ENCODE assay signal across 20 mouse cellular contexts in genomic region chr14:72998111-72998510, GRCm38 (mm10). TPM values are rescaled to one million over a fixed set of nuclear protein-coding genes. Genes with fewer than 3 reads are reported as not detected.
DNase-seq lines count a peak whose midpoint lies in the region; ATAC-seq lines count a peak whose summit lies in the region.
"Had no signal": no experiment of that assay in that cellular context is flagged by ENCODE, and none has a peak within 500 bp of the region (broad histone marks: within the 10 kb centered on the region; RNA-seq: fewer than 3 reads in every experiment).

No protein-coding gene starts in this region.

- H3K4me2 ChIP-seq in kidney, embryonic 15.5 days = no peak overlapping the region
- no peak overlapping the region for H3K4me2 ChIP-seq in midbrain, embryonic 11.5 days
- H3K4me2 ChIP-seq: embryonic facial prominence, embryonic 15.5 days; forebrain, embryonic 13.5 days; heart, embryonic 12.5 days; liver, embryonic 12.5 days; lung, embryonic 14.5 days; stomach, embryonic 15.5 days had no signal

- no peaks in the 10 kb centered on the region for H3K36me3 ChIP-seq in kidney, embryonic 15.5 days
- H3K36me3 ChIP-seq in midbrain, embryonic 11.5 days (ENCODE audit: control insufficient read depth, insufficient read depth, low read length) = no peaks in the 10 kb centered on the region
- H3K36me3 ChIP-seq in limb, embryonic 10.5 days = no peaks in the 10 kb centered on the region
- H3K36me3 ChIP-seq: embryonic facial prominence, embryonic 15.5 days; G1E; heart, embryonic 12.5 days; liver, embryonic 12.5 days; stomach, embryonic 15.5 days had no signal

- H3K4me3 ChIP-seq in kidney, embryonic 15.5 days (replicated peaks) = no peak overlapping the region
- H3K4me3 ChIP-seq in midbrain, embryonic 11.5 days (ENCODE audit: low read depth, low read length) = no peak overlapping the region
- no peak overlapping the region for H3K4me3 ChIP-seq in limb, embryonic 10.5 days
- H3K4me3 ChIP-seq: embryonic facial prominence, embryonic 15.5 days; forebrain, embryonic 13.5 days; heart, embryonic 12.5 days; layer of hippocampus, adult 2 months; liver, embryonic 12.5 days; stomach, embryonic 15.5 days had no signal

- no peaks in the 10 kb centered on the region for H3K9me3 ChIP-seq in kidney, embryonic 15.5 days (replicated peaks)
- no peaks in the 10 kb centered on the region for H3K9me3 ChIP-seq in midbrain, embryonic 11.5 days (ENCODE audit: control insufficient read depth, low read length)
- H3K9me3 ChIP-seq in limb, embryonic 10.5 days (replicated peaks) = no peaks in the 10 kb centered on the region
- H3K9me3 ChIP-seq: embryonic facial prominence, embryonic 15.5 days; forebrain, embryonic 13.5 days; G1E; liver, embryonic 12.5 days; stomach, embryonic 15.5 days had no signal

- ATAC-seq in kidney, embryonic 15.5 days (replicated peaks; ENCODE audit: low FRiP score) = 0 out of 2 replicates have a peak, but pooled peaks have one; percentile 40
- ATAC-seq in midbrain, embryonic 11.5 days (ENCODE audit: low FRiP score) = peak; percentile 72
- ATAC-seq: forebrain, embryonic 13.5 days; intestine, embryonic 16.5 days; liver, embryonic 12.5 days had no signal

- 77% methylated on average over 6 of the region's 6 CpGs for WGBS in kidney, embryonic 15.5 days
- WGBS in midbrain, embryonic 11.5 days = 23% methylated on average over 6 of the region's 6 CpGs
- 88% methylated on average over 6 of the region's 6 CpGs for WGBS in limb, embryonic 10.5 days

- DNase-seq in kidney, postnatal 10 days = no peak
- DNase-seq in embryo, embryonic 11 days = peak; percentile 24
- DNase-seq in midbrain, embryonic 11.5 days (ENCODE audit: low spot score, missing footprints) = peak; percentile 86
- DNase-seq in retina, postnatal 1 day = peak; percentile 71
- no peak for DNase-seq in thymus, postnatal 36 days
- DNase-seq in limb, embryonic 10.5 days (ENCODE audit: low spot score) = no peak
- DNase-seq: adrenal gland, adult 2 months; cerebellum, postnatal 14 days; heart, postnatal 4 days; lung, embryonic 14.5 days had no signal

- no peaks in the 10 kb centered on the region for H3K27me3 ChIP-seq in kidney, embryonic 15.5 days
- H3K27me3 ChIP-seq in midbrain, embryonic 11.5 days (ENCODE audit: control insufficient read depth, insufficient read depth, low read length) = no peaks in the 10 kb centered on the region
- H3K27me3 ChIP-seq in limb, embryonic 10.5 days (ENCODE audit: low read depth, poor library complexity, severe bottlenecking) = peaks cover 4% of the 10 kb centered on the region; the same call in 1 of the 2 replicates
- H3K27me3 ChIP-seq: embryonic facial prominence, embryonic 15.5 days; forebrain, embryonic 13.5 days; liver, embryonic 12.5 days; stomach, embryonic 15.5 days had no signal

- no peak overlapping the region for H3K9ac ChIP-seq in kidney, embryonic 15.5 days
- H3K9ac ChIP-seq in midbrain, embryonic 11.5 days (ENCODE audit: low read length) = no peak overlapping the region
- H3K9ac ChIP-seq: embryonic facial prominence, embryonic 15.5 days; forebrain, embryonic 13.5 days; heart, embryonic 12.5 days; liver, embryonic 12.5 days; lung, embryonic 14.5 days; stomach, embryonic 15.5 days had no signal

- H3K4me1 ChIP-seq in kidney, embryonic 15.5 days = no peaks in the 10 kb centered on the region
- peaks cover 3% of the 10 kb centered on the region; the same call in 1 of the 2 replicates for H3K4me1 ChIP-seq in midbrain, embryonic 11.5 days (ENCODE audit: control insufficient read depth, insufficient read depth, low read length)
- H3K4me1 ChIP-seq in limb, embryonic 10.5 days = 0 out of 2 replicates have a peak, but pooled peaks cover 11% of the 10 kb centered on the region
- H3K4me1 ChIP-seq: embryonic facial prominence, embryonic 15.5 days; heart, embryonic 12.5 days; liver, embryonic 12.5 days; stomach, embryonic 15.5 days had no signal

- no peak overlapping the region for H3K27ac ChIP-seq in kidney, embryonic 15.5 days
- no peak overlapping the region for H3K27ac ChIP-seq in midbrain, embryonic 11.5 days (ENCODE audit: low read depth, low read length)
- no peak overlapping the region for H3K27ac ChIP-seq in limb, embryonic 10.5 days
- H3K27ac ChIP-seq: embryonic facial prominence, embryonic 15.5 days; forebrain, embryonic 13.5 days; layer of hippocampus, adult 2 months; liver, embryonic 12.5 days; macrophage; stomach, embryonic 15.5 days had no signal

RNA-seq across cellular contexts. Expression of gene Cysltr2, which starts 50.8 kb away (rescaled TPM):
- polyA plus RNA-seq in kidney, embryonic 15.5 days (2015; fragmentation: Nextera tagmentation; extraction: Ambion mirVana) = 0.17 and 0.64 TPM in 2 replicates
- not detected in 2 replicates for polyA plus RNA-seq in midbrain, embryonic 11.5 days (2014; fragmentation: Nextera tagmentation; extraction: Ambion mirVana)
- polyA plus RNA-seq in limb, embryonic 10.5 days (2016; fragmentation: Nextera tagmentation; extraction: Ambion mirVana) = not detected in 2 replicates
- polyA plus RNA-seq: embryonic facial prominence, embryonic 15.5 days; forebrain, embryonic 13.5 days; G1E; heart, embryonic 12.5 days; lung, embryonic 14.5 days; stomach, embryonic 15.5 days had no signal

Comparison
In these comparisons a context has a peak if more than half of its experiments do, and no peak if none do; other contexts are left out.
1. DNase-seq: peak in embryo, embryonic 11 days (single experiment), midbrain, embryonic 11.5 days (single experiment) and retina, postnatal 1 day (single experiment); none in kidney, postnatal 10 days (single experiment), thymus, postnatal 36 days (0 of 2) and limb, embryonic 10.5 days (single experiment).